ENCODE assay signal across 16 mouse cellular contexts in the genomic region with DNA sequence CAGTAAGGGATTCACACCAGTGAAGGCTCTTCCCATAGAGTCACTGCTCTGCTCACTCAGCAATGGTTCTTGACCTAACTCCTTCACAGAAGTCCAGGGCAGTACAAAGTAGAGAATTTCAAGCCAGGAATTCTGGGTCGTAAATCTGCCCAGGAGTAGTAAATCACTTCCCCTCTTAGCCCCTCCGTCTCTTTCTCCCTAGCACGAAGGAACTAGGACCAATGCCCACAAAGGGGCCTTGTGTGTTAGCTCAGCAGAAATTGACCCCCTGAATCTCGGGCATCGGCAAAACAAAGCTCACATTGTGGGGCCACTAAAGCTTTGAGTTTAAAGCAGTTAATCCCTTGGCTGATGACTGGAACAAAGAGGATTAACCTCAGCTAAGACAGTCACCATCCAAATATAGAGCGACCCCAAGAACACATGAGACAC. TPM values are rescaled to one million over a fixed set of nuclear protein-coding genes. Genes with fewer than 3 reads are reported as not detected.
DNase-seq lines count a peak whose midpoint lies in the region; ATAC-seq lines count a peak whose summit lies in the region.
"Had no signal": no experiment of that assay in that cellular context is flagged by ENCODE, and none has a peak within 500 bp of the region (broad histone marks: within the 10 kb centered on the region; RNA-seq: fewer than 3 reads in every experiment).

No protein-coding gene starts in this region.

- H3K36me3 ChIP-seq in kidney, embryonic 14.5 days (ENCODE audit: control insufficient read depth, insufficient read depth, low read length): no peaks in the 10 kb centered on the region
- no peaks in the 10 kb centered on the region for H3K36me3 ChIP-seq in limb, embryonic 10.5 days
- no peaks in the 10 kb centered on the region for H3K36me3 ChIP-seq in neural tube, embryonic 12.5 days
- H3K36me3 ChIP-seq: embryonic facial prominence, embryonic 12.5 days; liver, embryonic 15.5 days had no signal

- peak overlapping the region; percentile 9; the same call in 1 of the 2 replicates for H3K27ac ChIP-seq in kidney, embryonic 14.5 days (ENCODE audit: low read depth, low read length)
- peak overlapping the region; percentile 46; the same call in 1 of the 2 replicates for H3K27ac ChIP-seq in limb, embryonic 10.5 days
- H3K27ac ChIP-seq in neural tube, embryonic 12.5 days: no peak overlapping the region
- H3K27ac ChIP-seq: embryonic facial prominence, embryonic 12.5 days; liver, embryonic 15.5 days had no signal

- peaks cover 3% of the 10 kb centered on the region; the same call in 1 of the 2 replicates for H3K4me1 ChIP-seq in kidney, embryonic 14.5 days (ENCODE audit: control insufficient read depth, insufficient read depth, low read length)
- H3K4me1 ChIP-seq in limb, embryonic 10.5 days: peaks cover 8% of the 10 kb centered on the region
- peaks cover 24% of the 10 kb centered on the region for H3K4me1 ChIP-seq in neural tube, embryonic 12.5 days
- H3K4me1 ChIP-seq: embryonic facial prominence, embryonic 12.5 days; liver, embryonic 15.5 days had no signal

- no peak overlapping the region for H3K4me3 ChIP-seq in kidney, embryonic 14.5 days (ENCODE audit: low read length)
- H3K4me3 ChIP-seq in limb, embryonic 10.5 days: no peak overlapping the region
- H3K4me3 ChIP-seq in neural tube, embryonic 12.5 days: no peak overlapping the region
- H3K4me3 ChIP-seq: embryonic facial prominence, embryonic 12.5 days; liver, embryonic 15.5 days had no signal

- no peak overlapping the region for H3K9ac ChIP-seq in kidney, embryonic 14.5 days (ENCODE audit: low read depth, low read length)
- H3K9ac ChIP-seq in neural tube, embryonic 12.5 days: no peak overlapping the region
- H3K9ac ChIP-seq: embryonic facial prominence, embryonic 12.5 days; liver, embryonic 15.5 days had no signal

- peak; percentile 87; the same call in 1 of the 2 replicates for ATAC-seq in kidney, embryonic 14.5 days (ENCODE audit: low FRiP score, low TSS enrichment)
- peak; percentile 64 for ATAC-seq in neural tube, embryonic 12.5 days (ENCODE audit: low FRiP score, low read depth)
- ATAC-seq: Patski had no signal

- WGBS in kidney, embryonic 14.5 days: 11% methylated on average over 6 of the region's 6 CpGs
- 18% methylated on average over 6 of the region's 6 CpGs for WGBS in limb, embryonic 10.5 days
- 10% methylated on average over 6 of the region's 6 CpGs for WGBS in neural tube, embryonic 12.5 days

- H3K9me3 ChIP-seq in kidney, embryonic 14.5 days (ENCODE audit: control insufficient read depth, low read length): no peaks in the 10 kb centered on the region
- no peaks in the 10 kb centered on the region for H3K9me3 ChIP-seq in limb, embryonic 10.5 days (replicated peaks)
- H3K9me3 ChIP-seq in neural tube, embryonic 12.5 days: no peaks in the 10 kb centered on the region
- H3K9me3 ChIP-seq: embryonic facial prominence, embryonic 12.5 days; liver, embryonic 15.5 days had no signal

- intact Hi-C loops in gastrocnemius, postnatal 36 days (cut with DNase I): no loop called here

- H3K4me2 ChIP-seq in kidney, embryonic 14.5 days (replicated peaks; ENCODE audit: low read depth, low read length): no peak overlapping the region
- no peak overlapping the region for H3K4me2 ChIP-seq in neural tube, embryonic 12.5 days (replicated peaks)
- H3K4me2 ChIP-seq: embryonic facial prominence, embryonic 12.5 days; liver, embryonic 15.5 days had no signal

- H3K27me3 ChIP-seq in kidney, embryonic 14.5 days (ENCODE audit: control insufficient read depth, insufficient read depth, low read length): no peaks in the 10 kb centered on the region
- no peaks in the 10 kb centered on the region for H3K27me3 ChIP-seq in limb, embryonic 10.5 days (ENCODE audit: low read depth, poor library complexity, severe bottlenecking)
- H3K27me3 ChIP-seq in neural tube, embryonic 12.5 days (replicated peaks): no peaks in the 10 kb centered on the region
- H3K27me3 ChIP-seq: CH12.LX; embryonic facial prominence, embryonic 12.5 days; liver, embryonic 15.5 days; Patski had no signal

- DNase-seq in kidney, postnatal 14 days: no peak
- DNase-seq in embryo, embryonic 11.5 days (ENCODE audit: low read depth, low spot score): peak; percentile 51
- DNase-seq in limb, embryonic 10.5 days (ENCODE audit: low spot score): peak; percentile 35
- DNase-seq in frontal cortex, adult 2 months (ENCODE audit: extremely low spot score in 1 of 2, low spot score in 1 of 2): no peak
- DNase-seq in right cerebral cortex, postnatal 25 days: no peak
- no peak for DNase-seq in gastrocnemius, postnatal 36 days
- DNase-seq: adrenal gland, adult 2 months; heart, postnatal 36 days; kidney, adult 2 months; spleen, adult 18-20 months had no signal

RNA-seq across cellular contexts. Expression of a gene that starts 12.4 kb away (rescaled TPM):
- polyA plus RNA-seq in kidney, embryonic 14.5 days (2014; fragmentation: Nextera tagmentation; extraction: Ambion mirVana): 0.63 and 1.2 TPM in 2 replicates
- 0.20 and 1.3 TPM in 2 replicates for polyA plus RNA-seq in limb, embryonic 10.5 days (2016; fragmentation: Nextera tagmentation; extraction: Ambion mirVana)
- polyA plus RNA-seq in neural tube, embryonic 12.5 days (2016; fragmentation: Nextera tagmentation; extraction: Ambion mirVana): 5.5 and 7.3 TPM in 2 replicates
- 110 and 139 TPM in 2 replicates for polyA plus RNA-seq in frontal cortex, adult 2 months (2012; rRNA removed)
- under 1 TPM; 0.44 to 0.46 TPM for total RNA-seq in gastrocnemius, postnatal 36 days (2021)
- total RNA-seq: CH12.LX had no signal
- polyA plus RNA-seq: kidney, adult 2 months had no signal

Comparison
In these comparisons a context has a peak if more than half of its experiments do, and no peak if none do; other contexts are left out.
1. DNase-seq: peak in embryo, embryonic 11.5 days (single experiment) and limb, embryonic 10.5 days (single experiment); none in kidney, postnatal 14 days (single experiment), frontal cortex, adult 2 months (0 of 2), right cerebral cortex, postnatal 25 days (single experiment) and gastrocnemius, postnatal 36 days (0 of 2).
2. RNA of a gene that starts 12.4 kb away (polyA plus RNA-seq): 110 to 139 TPM in frontal cortex, adult 2 months; 5.5 to 7.3 TPM in neural tube, embryonic 12.5 days, 0.20 to 1.3 TPM in limb, embryonic 10.5 days and 0.63 to 1.2 TPM in kidney, embryonic 14.5 days; every median in the first group is over 10 times any median in the second.